Comparison of ENCODE assay signal across 12 mouse cellular contexts in genomic region chr13:94875396-94875880, GRCm38 (mm10). TPM values are rescaled to one million over a fixed set of nuclear protein-coding genes. Genes with fewer than 3 reads are reported as not detected.
A peak's percentile ranks its signal among the peaks of the same experiment; 100 is the strongest.
DNase-seq lines count a peak whose midpoint lies in the region; ATAC-seq and TF ChIP-seq lines count a peak whose summit lies in the region.
"Had no signal": no experiment of that assay in that cellular context is flagged by ENCODE, and none has a peak within 500 bp of the region (broad histone marks: within the 10 kb centered on the region; RNA-seq: fewer than 3 reads in every experiment).

Otp (plus strand) TSS chr13:94875602.

- peak within 1 kb of the TSS; percentile 18 for H3K4me2 ChIP-seq in hindbrain, embryonic 12.5 days (replicated peaks)

- TF ChIP-seq CTCF in gastrocnemius, adult 2 months (IDR thresholded peaks at IDR 0.05) = no peak

- peaks cover 100% of the 10 kb centered on the region for H3K27me3 ChIP-seq in heart, embryonic 10.5 days (ENCODE audit: insufficient read depth, poor library complexity, severe bottlenecking)
- peaks cover 68% of the 10 kb centered on the region for H3K27me3 ChIP-seq in hindbrain, embryonic 12.5 days

- H3K27ac ChIP-seq in heart, embryonic 10.5 days = no peak within 1 kb of the TSS
- peak within 1 kb of the TSS; percentile 72 for H3K27ac ChIP-seq in hindbrain, embryonic 12.5 days
- H3K27ac ChIP-seq in gastrocnemius, adult 2 months = no peak within 1 kb of the TSS

- no peak for DNase-seq in heart, embryonic 10.5 days (ENCODE audit: low spot score)
- DNase-seq in heart, postnatal 14 days = no peak
- peak; percentile 81 for DNase-seq in embryo, embryonic 10.5 days (ENCODE audit: low spot score)
- DNase-seq in neural tube, embryonic 10.5 days (ENCODE audit: extremely low spot score, low spot score) = peak; percentile 26
- DNase-seq in gastrocnemius, adult 2 months = no peak
- DNase-seq in right cerebral cortex, postnatal 36 days (ENCODE audit: low spot score in 2 of 2) = no peak
- no peak for DNase-seq in kidney, postnatal 36 days
- DNase-seq: heart, postnatal 36 days had no signal

- intact Hi-C loops in heart, postnatal 14 days (cut with DNase I) = no loop called here
- intact Hi-C loops in gastrocnemius, adult 2 months (cut with DNase I) = no loop called here

- peak within 1 kb of the TSS; percentile 35; the same call in 1 of the 2 replicates for H3K4me3 ChIP-seq in heart, embryonic 10.5 days
- peak within 1 kb of the TSS; percentile 32 for H3K4me3 ChIP-seq in hindbrain, embryonic 12.5 days
- H3K4me3 ChIP-seq in gastrocnemius, adult 2 months = no peak within 1 kb of the TSS

- peaks cover 15% of the 10 kb centered on the region for H3K4me1 ChIP-seq in heart, embryonic 10.5 days
- H3K4me1 ChIP-seq in hindbrain, embryonic 12.5 days = peaks cover 3% of the 10 kb centered on the region; the same call in 1 of the 2 replicates

- under 1% methylated on average over 30 of the region's 30 CpGs for WGBS in heart, embryonic 10.5 days
- WGBS in hindbrain, embryonic 12.5 days = under 1% methylated on average over 30 of the region's 30 CpGs

- no peaks in the 10 kb centered on the region for H3K36me3 ChIP-seq in heart, embryonic 10.5 days
- no peaks in the 10 kb centered on the region for H3K36me3 ChIP-seq in hindbrain, embryonic 12.5 days

- ATAC-seq in hindbrain, embryonic 12.5 days (ENCODE audit: low FRiP score) = peak; percentile 77

- peak within 1 kb of the TSS; percentile 54; the same call in 1 of the 2 replicates for H3K9ac ChIP-seq in hindbrain, embryonic 12.5 days

- H3K9me3 ChIP-seq in heart, embryonic 10.5 days = no peaks in the 10 kb centered on the region
- H3K9me3 ChIP-seq in hindbrain, embryonic 12.5 days (replicated peaks) = no peaks in the 10 kb centered on the region

RNA-seq across cellular contexts. Expression of gene Otp, which starts in this region (rescaled TPM):
- not detected in 2 replicates for polyA plus RNA-seq in heart, embryonic 10.5 days (2016; fragmentation: Nextera tagmentation; extraction: Ambion mirVana)
- not detected for total RNA-seq in heart, postnatal 14 days (2021)
- polyA plus RNA-seq in hindbrain, embryonic 12.5 days (2016; fragmentation: Nextera tagmentation; extraction: Ambion mirVana) = 11.2 and 15.8 TPM in 2 replicates
- total RNA-seq in gastrocnemius, adult 2 months (2021) = not detected
- total RNA-seq: heart, postnatal 36 days; liver, adult 2 months; megakaryocyte progenitor cell, adult 5-6 weeks had no signal
- polyA plus RNA-seq: liver, adult 2 months; stomach, embryonic 14.5 days had no signal

Comparison
In these comparisons a context has a peak if more than half of its experiments do, and no peak if none do; other contexts are left out.
1. RNA of gene Otp (polyA plus RNA-seq): 11.2 to 15.8 TPM in hindbrain, embryonic 12.5 days; not detected in heart, embryonic 10.5 days; every median in the first group is over 10 times any median in the second.
2. DNase-seq: peak in embryo, embryonic 10.5 days (single experiment) and neural tube, embryonic 10.5 days (single experiment); none in heart, embryonic 10.5 days (single experiment), heart, postnatal 14 days (0 of 2), gastrocnemius, adult 2 months (single experiment), right cerebral cortex, postnatal 36 days (0 of 2) and kidney, postnatal 36 days (0 of 2).